Mouse (Mus musculus) kidney, adult 8-10 months (tissue): Measurements from ENCODE around the gene Glis1.

Experiments
- DNase-seq, 2 experiments: peaks; one replicate each; pipeline ENCODE4 v3.0.0; 2022

The Glis1 gene

GRCm38 (mm10) chr4:107453141-107453984 lies 19.0 kb downstream of the Glis1 start:
- DNase-seq, result peak; percentile 78 to 92

- DNase-seq, result no peak
Observed at GRCm38 (mm10) chr4:107457602-107458001, 23.2 kb downstream of the Glis1 start.

- DNase-seq, result no peak
Observed at GRCm38 (mm10) chr4:107458907-107459306, 24.5 kb downstream of the Glis1 start.

- peak; percentile 44 to 55 for DNase-seq
Observed at GRCm38 (mm10) chr4:107459461-107459860, 25.1 kb downstream of the Glis1 start.

- no peak for DNase-seq
Observed at GRCm38 (mm10) chr4:107460468-107460867, 26.1 kb downstream of the Glis1 start.

- DNase-seq, result no peak
Observed at GRCm38 (mm10) chr4:107467831-107468230, 33.4 kb downstream of the Glis1 start.

GRCm38 (mm10) chr4:107468264-107468663 lies 33.9 kb downstream of the Glis1 start:
- DNase-seq, result peak; percentile 36 to 44

GRCm38 (mm10) chr4:107468768-107469167 lies 34.4 kb downstream of the Glis1 start:
- no peak for DNase-seq

- no peak for DNase-seq
Observed at GRCm38 (mm10) chr4:107476266-107476665, 41.9 kb downstream of the Glis1 start.

GRCm38 (mm10) chr4:107479015-107479414 lies 44.6 kb downstream of the Glis1 start:
- DNase-seq, result no peak

GRCm38 (mm10) chr4:107482541-107482940 lies 48.1 kb downstream of the Glis1 start:
- DNase-seq, result no peak

GRCm38 (mm10) chr4:107483556-107484220 lies 49.3 kb downstream of the Glis1 start:
- DNase-seq, result no peak

- no peak for DNase-seq
Observed at GRCm38 (mm10) chr4:107484221-107484575, 49.8 kb downstream of the Glis1 start.

- no peak for DNase-seq
Observed at GRCm38 (mm10) chr4:107485903-107486302, 51.5 kb downstream of the Glis1 start.

- DNase-seq, result no peak
Observed at GRCm38 (mm10) chr4:107489121-107489840, 54.9 kb downstream of the Glis1 start.

GRCm38 (mm10) chr4:107492991-107493390 lies 58.6 kb downstream of the Glis1 start:
- DNase-seq, result no peak

GRCm38 (mm10) chr4:107495751-107496430 lies 61.5 kb downstream of the Glis1 start:
- DNase-seq, result peak in 1 of 2 experiments; percentile 11

GRCm38 (mm10) chr4:107497430-107497935 lies 63.1 kb downstream of the Glis1 start:
- DNase-seq, result no peak

- no peak for DNase-seq
Observed at GRCm38 (mm10) chr4:107502601-107503051, 68.2 kb downstream of the Glis1 start.

GRCm38 (mm10) chr4:107514981-107515380 lies 80.6 kb downstream of the Glis1 start:
- no peak for DNase-seq

- no peak for DNase-seq
Observed at GRCm38 (mm10) chr4:107515626-107516025, 81.2 kb downstream of the Glis1 start.

GRCm38 (mm10) chr4:107518766-107519165 lies 84.4 kb downstream of the Glis1 start:
- no peak for DNase-seq

GRCm38 (mm10) chr4:107520071-107520470 lies 85.7 kb downstream of the Glis1 start:
- no peak for DNase-seq
